ENCODE assay signal across 8 mouse cellular contexts in the genomic region with DNA sequence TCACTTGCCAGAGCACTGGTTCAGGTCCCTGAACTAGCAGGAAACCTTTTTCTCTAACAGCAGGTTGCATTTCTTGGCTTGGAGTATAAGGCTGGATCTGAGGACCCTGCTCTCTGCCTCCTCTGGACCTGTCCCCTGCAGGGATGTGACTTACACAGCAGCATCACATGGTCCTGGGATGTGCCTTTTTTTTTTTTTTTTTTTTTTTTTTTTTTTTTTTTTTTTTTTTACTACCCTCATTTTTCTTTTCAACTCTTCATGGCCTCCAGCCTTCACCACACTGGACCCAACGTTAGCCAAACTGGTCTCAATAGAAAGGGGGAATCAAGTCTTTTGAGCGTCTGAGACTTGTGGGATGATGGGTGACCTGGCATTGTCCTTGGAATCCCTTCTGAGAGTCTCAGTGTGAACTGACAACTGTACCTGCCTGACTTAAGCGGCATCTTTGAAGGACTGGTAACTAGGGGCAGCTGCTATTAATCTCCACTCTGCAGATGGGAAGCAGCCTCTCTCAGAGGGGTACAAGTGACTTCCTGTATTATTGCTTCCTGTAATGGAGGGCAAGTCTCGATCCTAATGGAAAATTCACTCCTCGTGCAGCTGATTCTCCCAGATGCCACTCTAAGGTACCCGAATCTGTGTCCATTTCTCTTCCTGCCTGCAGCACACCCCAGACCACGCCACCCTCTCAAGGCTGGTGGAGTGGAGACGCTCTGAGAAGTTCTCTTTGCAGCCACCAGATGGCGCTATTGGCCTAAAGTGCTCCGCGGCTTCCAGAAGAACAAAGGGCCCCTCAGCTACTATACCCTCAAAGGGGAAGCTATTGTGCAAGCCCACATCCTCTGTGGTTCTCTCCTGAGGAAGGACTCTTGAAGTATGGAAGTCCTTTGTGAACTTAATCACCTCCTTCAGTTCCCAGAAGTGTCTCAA. TPM values are rescaled to one million over a fixed set of nuclear protein-coding genes. Genes with fewer than 3 reads are reported as not detected.
DNase-seq lines count a peak whose midpoint lies in the region; ATAC-seq and TF ChIP-seq lines count a peak whose summit lies in the region.

No protein-coding gene starts in this region.

- H3K4me2 ChIP-seq in heart, embryonic 15.5 days, result peak overlapping the region; percentile 32; the same call in 1 of the 2 replicates
- H3K4me2 ChIP-seq in liver, embryonic 15.5 days, result peak overlapping the region; percentile 25; the same call in 1 of the 2 replicates
- H3K4me2 ChIP-seq in neural tube, embryonic 11.5 days (ENCODE audit: low read depth), result no peak overlapping the region
- H3K4me2 ChIP-seq in stomach, embryonic 16.5 days (ENCODE audit: low read depth, low read length), result peak overlapping the region; percentile 16; the same call in 1 of the 2 replicates

- no peaks in the 10 kb centered on the region for H3K9me3 ChIP-seq in heart, embryonic 15.5 days (replicated peaks)
- no peaks in the 10 kb centered on the region for H3K9me3 ChIP-seq in liver, embryonic 15.5 days (replicated peaks)
- no peaks in the 10 kb centered on the region for H3K9me3 ChIP-seq in neural tube, embryonic 11.5 days (ENCODE audit: control insufficient read depth, low read length)
- no peaks in the 10 kb centered on the region for H3K9me3 ChIP-seq in stomach, embryonic 16.5 days (replicated peaks; ENCODE audit: control insufficient read depth, low read length)

- H3K4me1 ChIP-seq in embryonic fibroblast, embryonic 13.5 days (ENCODE audit: control insufficient read depth, insufficient read depth, low read length), result no peaks in the 10 kb centered on the region
- H3K4me1 ChIP-seq in heart, embryonic 15.5 days (replicated peaks), result peaks cover 7% of the 10 kb centered on the region; the same call in 1 of the 2 replicates
- 0 out of 2 replicates have a peak, but pooled peaks cover 3% of the 10 kb centered on the region for H3K4me1 ChIP-seq in liver, embryonic 15.5 days (replicated peaks)
- no peaks in the 10 kb centered on the region for H3K4me1 ChIP-seq in neural tube, embryonic 11.5 days (ENCODE audit: control insufficient read depth, insufficient read depth, low read length)
- 0 out of 2 replicates have a peak, but pooled peaks cover 3% of the 10 kb centered on the region for H3K4me1 ChIP-seq in stomach, embryonic 16.5 days (ENCODE audit: control insufficient read depth, insufficient read depth, low read length)

- no peak overlapping the region for H3K27ac ChIP-seq in embryonic fibroblast, embryonic 13.5 days (ENCODE audit: insufficient read depth, low read length)
- H3K27ac ChIP-seq in heart, embryonic 15.5 days, result no peak overlapping the region
- no peak overlapping the region for H3K27ac ChIP-seq in liver, embryonic 15.5 days (replicated peaks)
- peak overlapping the region; percentile 49; the same call in 1 of the 2 replicates for H3K27ac ChIP-seq in neural tube, embryonic 11.5 days (ENCODE audit: low read depth, low read length)
- peak overlapping the region; percentile 42; the same call in 1 of the 2 replicates for H3K27ac ChIP-seq in stomach, embryonic 16.5 days (ENCODE audit: low read length)

- peak; percentile 92 for DNase-seq in CD4-positive, CD25-positive, alpha-beta regulatory T cell, adult 2 months (ENCODE audit: low read depth, low spot score)
- peak; percentile 89 for DNase-seq in brain, adult 2 months (ENCODE audit: low read depth, low spot score)
- DNase-seq in kidney, postnatal 25 days, result peak; percentile 72 to 78
- DNase-seq in neural tube, embryonic 11.5 days (ENCODE audit: low spot score), result peak; percentile 89

- peaks cover 90% of the 10 kb centered on the region for H3K27me3 ChIP-seq in heart, embryonic 15.5 days
- H3K27me3 ChIP-seq in liver, embryonic 15.5 days, result peaks cover 95% of the 10 kb centered on the region
- no peaks in the 10 kb centered on the region for H3K27me3 ChIP-seq in neural tube, embryonic 11.5 days (ENCODE audit: control insufficient read depth, insufficient read depth, low read length)
- H3K27me3 ChIP-seq in stomach, embryonic 16.5 days (ENCODE audit: control insufficient read depth, insufficient read depth, low read length), result no peaks in the 10 kb centered on the region

- 12% methylated on average over 11 of the region's 11 CpGs for WGBS in heart, embryonic 15.5 days
- 6% methylated on average over 11 of the region's 11 CpGs for WGBS in liver, embryonic 15.5 days (ENCODE audit: insufficient replicate concordance)
- WGBS in neural tube, embryonic 11.5 days, result 15% methylated on average over 11 of the region's 11 CpGs
- 11% methylated on average over 11 of the region's 11 CpGs for WGBS in stomach, embryonic 16.5 days

- no peak for TF ChIP-seq POLR2A in embryonic fibroblast, embryonic 13.5 days (IDR thresholded peaks at IDR 0.05; ENCODE audit: low read depth, low read length)

- no peak overlapping the region for H3K4me3 ChIP-seq in embryonic fibroblast, embryonic 13.5 days (ENCODE audit: insufficient read depth, low read length)
- H3K4me3 ChIP-seq in heart, embryonic 15.5 days, result no peak overlapping the region
- H3K4me3 ChIP-seq in liver, embryonic 15.5 days (replicated peaks), result no peak overlapping the region
- no peak overlapping the region for H3K4me3 ChIP-seq in neural tube, embryonic 11.5 days (ENCODE audit: low read depth, low read length)
- H3K4me3 ChIP-seq in stomach, embryonic 16.5 days (replicated peaks; ENCODE audit: low read length), result no peak overlapping the region

- peak; percentile 65 for TF ChIP-seq CTCF in embryonic fibroblast, embryonic 13.5 days (IDR thresholded peaks at IDR 0.05; ENCODE audit: borderline replicate concordance, insufficient read depth, low read length)

- no peaks in the 10 kb centered on the region for H3K36me3 ChIP-seq in heart, embryonic 15.5 days
- no peaks in the 10 kb centered on the region for H3K36me3 ChIP-seq in liver, embryonic 15.5 days (replicated peaks)
- H3K36me3 ChIP-seq in neural tube, embryonic 11.5 days (ENCODE audit: control insufficient read depth, insufficient read depth, low read length), result no peaks in the 10 kb centered on the region
- H3K36me3 ChIP-seq in stomach, embryonic 16.5 days (ENCODE audit: control insufficient read depth, insufficient read depth, low read length), result no peaks in the 10 kb centered on the region

- no peak overlapping the region for H3K9ac ChIP-seq in heart, embryonic 15.5 days
- H3K9ac ChIP-seq in liver, embryonic 15.5 days, result no peak overlapping the region
- H3K9ac ChIP-seq in neural tube, embryonic 11.5 days (ENCODE audit: low read length), result peak overlapping the region; percentile 47
- H3K9ac ChIP-seq in stomach, embryonic 16.5 days (ENCODE audit: low read length), result peak overlapping the region; percentile 31; the same call in 1 of the 2 replicates

- peak; percentile 67 for ATAC-seq in heart, embryonic 15.5 days (replicated peaks; ENCODE audit: insufficient number of reproducible peaks, insufficient read depth, low FRiP score, low read depth)
- peak; percentile 70 for ATAC-seq in liver, embryonic 15.5 days (ENCODE audit: insufficient read depth)
- peak; percentile 63 for ATAC-seq in neural tube, embryonic 11.5 days (ENCODE audit: insufficient read depth, low FRiP score, low TSS enrichment)
- ATAC-seq in stomach, embryonic 16.5 days (ENCODE audit: insufficient read depth, low FRiP score), result peak; percentile 76

RNA-seq across cellular contexts. Expression of gene Slc34a1, which starts 7.1 kb away (rescaled TPM):
- polyA plus RNA-seq in embryonic fibroblast, embryonic 13.5 days (2011; ENCODE audit: insufficient read length, low read depth, missing spikeins), result not detected in 2 replicates
- polyA plus RNA-seq in heart, embryonic 15.5 days (2015; fragmentation: Nextera tagmentation; extraction: Ambion mirVana), result not detected in 2 replicates
- not detected in 2 replicates for polyA plus RNA-seq in liver, embryonic 15.5 days (2015; fragmentation: Nextera tagmentation; extraction: Ambion mirVana)
- 0.13 TPM in 1 of 2 replicates, not detected in the other for polyA plus RNA-seq in neural tube, embryonic 11.5 days (2014; fragmentation: Nextera tagmentation; extraction: Ambion mirVana)
- 0.14 and 0.17 TPM in 2 replicates for polyA plus RNA-seq in stomach, embryonic 16.5 days (2015; fragmentation: Nextera tagmentation; extraction: Ambion mirVana)

RNA-seq across cellular contexts. Expression of gene Pfn3, which starts 9.9 kb away (rescaled TPM):
- polyA plus RNA-seq in embryonic fibroblast, embryonic 13.5 days (2011; ENCODE audit: insufficient read length, low read depth, missing spikeins), result not detected in 2 replicates
- polyA plus RNA-seq in heart, embryonic 15.5 days (2015; fragmentation: Nextera tagmentation; extraction: Ambion mirVana), result not detected in 2 replicates
- polyA plus RNA-seq in liver, embryonic 15.5 days (2015; fragmentation: Nextera tagmentation; extraction: Ambion mirVana), result not detected in 2 replicates
- polyA plus RNA-seq in neural tube, embryonic 11.5 days (2014; fragmentation: Nextera tagmentation; extraction: Ambion mirVana), result not detected in 2 replicates
- not detected in 2 replicates for polyA plus RNA-seq in stomach, embryonic 16.5 days (2015; fragmentation: Nextera tagmentation; extraction: Ambion mirVana)

RNA-seq across cellular contexts. Expression of gene F12, which starts 21.5 kb away (rescaled TPM):
- polyA plus RNA-seq in embryonic fibroblast, embryonic 13.5 days (2011; ENCODE audit: insufficient read length, low read depth, missing spikeins), result not detected in 2 replicates
- polyA plus RNA-seq in heart, embryonic 15.5 days (2015; fragmentation: Nextera tagmentation; extraction: Ambion mirVana), result 0.10 and 1.2 TPM in 2 replicates
- 118 and 151 TPM in 2 replicates for polyA plus RNA-seq in liver, embryonic 15.5 days (2015; fragmentation: Nextera tagmentation; extraction: Ambion mirVana)
- polyA plus RNA-seq in neural tube, embryonic 11.5 days (2014; fragmentation: Nextera tagmentation; extraction: Ambion mirVana), result not detected in 2 replicates
- 4.5 and 5.6 TPM in 2 replicates for polyA plus RNA-seq in stomach, embryonic 16.5 days (2015; fragmentation: Nextera tagmentation; extraction: Ambion mirVana)

RNA-seq across cellular contexts. Expression of gene Rgs14, which starts 35.6 kb away (rescaled TPM):
- polyA plus RNA-seq in embryonic fibroblast, embryonic 13.5 days (2011; ENCODE audit: insufficient read length, low read depth, missing spikeins), result not detected in 2 replicates
- 0.42 and 1.9 TPM in 2 replicates for polyA plus RNA-seq in heart, embryonic 15.5 days (2015; fragmentation: Nextera tagmentation; extraction: Ambion mirVana)
- polyA plus RNA-seq in liver, embryonic 15.5 days (2015; fragmentation: Nextera tagmentation; extraction: Ambion mirVana), result 2.2 and 2.9 TPM in 2 replicates
- polyA plus RNA-seq in neural tube, embryonic 11.5 days (2014; fragmentation: Nextera tagmentation; extraction: Ambion mirVana), result 0.59 and 0.97 TPM in 2 replicates
- polyA plus RNA-seq in stomach, embryonic 16.5 days (2015; fragmentation: Nextera tagmentation; extraction: Ambion mirVana), result 1.00 and 1.6 TPM in 2 replicates

RNA-seq across cellular contexts. Expression of gene Grk6, which starts 39.8 kb away (rescaled TPM):
- 37.7 and 42.9 TPM in 2 replicates for polyA plus RNA-seq in embryonic fibroblast, embryonic 13.5 days (2011; ENCODE audit: insufficient read length, low read depth, missing spikeins)
- polyA plus RNA-seq in heart, embryonic 15.5 days (2015; fragmentation: Nextera tagmentation; extraction: Ambion mirVana), result 15.5 and 24.7 TPM in 2 replicates
- polyA plus RNA-seq in liver, embryonic 15.5 days (2015; fragmentation: Nextera tagmentation; extraction: Ambion mirVana), result 24.3 and 27.6 TPM in 2 replicates
- 58.1 and 59.6 TPM in 2 replicates for polyA plus RNA-seq in neural tube, embryonic 11.5 days (2014; fragmentation: Nextera tagmentation; extraction: Ambion mirVana)
- 14.6 TPM in 2 replicates for polyA plus RNA-seq in stomach, embryonic 16.5 days (2015; fragmentation: Nextera tagmentation; extraction: Ambion mirVana)

Comparison
In these comparisons a context has a peak if more than half of its experiments do, and no peak if none do; other contexts are left out.
1. H3K27ac ChIP-seq: peak in neural tube, embryonic 11.5 days (single experiment) and stomach, embryonic 16.5 days (single experiment); none in embryonic fibroblast, embryonic 13.5 days (single experiment), heart, embryonic 15.5 days (single experiment) and liver, embryonic 15.5 days (single experiment).
2. H3K9ac ChIP-seq: peak in neural tube, embryonic 11.5 days (single experiment) and stomach, embryonic 16.5 days (single experiment); none in heart, embryonic 15.5 days (single experiment) and liver, embryonic 15.5 days (single experiment).
3. RNA of gene F12, which starts 21.5 kb away (polyA plus RNA-seq): 118 to 151 TPM in liver, embryonic 15.5 days; 4.5 to 5.6 TPM in stomach, embryonic 16.5 days, 0.10 to 1.2 TPM in heart, embryonic 15.5 days, not detected in neural tube, embryonic 11.5 days and not detected in embryonic fibroblast, embryonic 13.5 days; every median in the first group is over 10 times any median in the second.
4. Peak in every context shown above with its lines, with median percentiles within 50 percentile points of each other: DNase-seq and ATAC-seq.